Mouse (Mus musculus): ENCODE data around the gene Chst3. TPM values are rescaled to one million over a fixed set of nuclear protein-coding genes. Genes with fewer than 3 reads are reported as not detected.
"Not testable (repeated sequence)": the region's sequence is repeated elsewhere in the genome, so short reads cannot be mapped to it uniquely, and the experiment has no call there.

Chst3 gene
- polyA plus RNA-seq, 1 experiment from 2014 or later, result 2.5 TPM

GRCm38 (mm10) chr10:60136935-60137334 is 82.1 kb downstream of the Chst3 start:
- Histone ChIP-seq H3K36me3 (no peaks in the 10 kb centered on the region), H3K4me2 (replicated peaks) (no peak overlapping the region), H3K27ac (replicated peaks) (no peak overlapping the region), H3K27me3 (peaks cover 3% of the 10 kb centered on the region; the same call in 1 of the 2 replicates), H3K9ac (replicated peaks) (no peak overlapping the region), H3K9me3 (no peaks in the 10 kb centered on the region), H3K4me3 (no peak overlapping the region), H3K4me1 (no peaks in the 10 kb centered on the region)
- ATAC-seq (ENCODE audit: low FRiP score, low read depth), result no peak
- 76% methylated on average over 7 of the region's 7 CpGs for WGBS

- H3K27me3 ChIP-seq; H3K9me3 ChIP-seq; H3K4me1 ChIP-seq; H3K36me3 ChIP-seq; H3K9ac ChIP-seq (replicated peaks); H3K4me2 ChIP-seq (replicated peaks); H3K4me3 ChIP-seq; ATAC-seq (ENCODE audit: low FRiP score, low read depth); H3K27ac ChIP-seq (replicated peaks): not testable (repeated sequence)
- WGBS, result 62% methylated on average over 1 of the region's 1 CpGs
These were observed 83.0 kb downstream of the Chst3 start for GRCm38 (mm10) chr10:60136010-60136409.

- Histone ChIP-seq H3K27ac (replicated peaks) (no peak overlapping the region), H3K36me3 (0 out of 2 replicates have a peak, but pooled peaks cover 6% of the 10 kb centered on the region), H3K4me2 (replicated peaks) (no peak overlapping the region), H3K4me3 (no peak overlapping the region), H3K27me3 (peaks cover 3% of the 10 kb centered on the region; the same call in 1 of the 2 replicates), H3K9ac (replicated peaks) (no peak overlapping the region), H3K9me3 (no peaks in the 10 kb centered on the region), H3K4me1 (no peaks in the 10 kb centered on the region)
- WGBS, result 50% methylated on average over 9 of the region's 9 CpGs
- no peak for ATAC-seq (ENCODE audit: low FRiP score, low read depth)
These were observed 84.9 kb downstream of the Chst3 start for GRCm38 (mm10) chr10:60134201-60134600.

GRCm38 (mm10) chr10:60133501-60133900 is 85.6 kb downstream of the Chst3 start:
- Histone ChIP-seq H3K27me3 (peaks cover 3% of the 10 kb centered on the region; the same call in 1 of the 2 replicates), H3K4me1 (no peaks in the 10 kb centered on the region), H3K4me2 (replicated peaks) (no peak overlapping the region), H3K36me3 (0 out of 2 replicates have a peak, but pooled peaks cover 6% of the 10 kb centered on the region), H3K9ac (replicated peaks) (no peak overlapping the region), H3K4me3 (no peak overlapping the region), H3K27ac (replicated peaks) (no peak overlapping the region), H3K9me3 (no peaks in the 10 kb centered on the region)
- ATAC-seq (ENCODE audit: low FRiP score, low read depth), result no peak
- 37% methylated on average over 6 of the region's 6 CpGs for WGBS

Small RNA genes within 50 kb of the gene (microRNA-seq; reads per million reads assigned to microRNA genes)
- not detected for gene Gm22117

Other genes with a start within 250 kb of the Chst3 start
- gene Ascc1, start 216.5 kb downstream of the Chst3 start, polyA plus RNA-seq (2016; fragmentation: Nextera tagmentation; extraction: Ambion mirVana), result 37.4 and 39.6 TPM in 2 replicates
- 110 and 115 TPM in 2 replicates for gene Anapc16, start 216.1 kb downstream of the Chst3 start, polyA plus RNA-seq (2016; fragmentation: Nextera tagmentation; extraction: Ambion mirVana)
- 23.8 and 25.7 TPM in 2 replicates for gene Spock2, start 113.0 kb downstream of the Chst3 start, polyA plus RNA-seq (2016; fragmentation: Nextera tagmentation; extraction: Ambion mirVana)
- gene Psap, start 58.4 kb upstream of the Chst3 start, polyA plus RNA-seq (2016; fragmentation: Nextera tagmentation; extraction: Ambion mirVana), result 85.5 and 96.5 TPM in 2 replicates
- gene Vsir, start 127.6 kb upstream of the Chst3 start, polyA plus RNA-seq (2016; fragmentation: Nextera tagmentation; extraction: Ambion mirVana), result 1.7 and 2.3 TPM in 2 replicates
- 3.0 and 3.7 TPM in 2 replicates for gene Gm17455, start 180.5 kb upstream of the Chst3 start, polyA plus RNA-seq (2016; fragmentation: Nextera tagmentation; extraction: Ambion mirVana)

All from midbrain, embryonic 12.5 days (tissue).